Mouse (Mus musculus) layer of hippocampus, adult 18-20 months (tissue): ENCODE measurements at regions not wholly inside any gene's neighbourhood (a gene's known extent, or its start where the extent isn't known, plus 50 kb on each side); places are given as distances from the start of the nearest gene placed in this dataset.
A peak's percentile ranks its signal among the peaks of the same experiment; 100 is the strongest.

Experiments used
- DNase-seq, 2 experiments: peaks; one replicate each; pipeline ENCODE4 v3.0.0; 2022; ENCODE audit warnings: low spot score in 2 of 2

DNA sequence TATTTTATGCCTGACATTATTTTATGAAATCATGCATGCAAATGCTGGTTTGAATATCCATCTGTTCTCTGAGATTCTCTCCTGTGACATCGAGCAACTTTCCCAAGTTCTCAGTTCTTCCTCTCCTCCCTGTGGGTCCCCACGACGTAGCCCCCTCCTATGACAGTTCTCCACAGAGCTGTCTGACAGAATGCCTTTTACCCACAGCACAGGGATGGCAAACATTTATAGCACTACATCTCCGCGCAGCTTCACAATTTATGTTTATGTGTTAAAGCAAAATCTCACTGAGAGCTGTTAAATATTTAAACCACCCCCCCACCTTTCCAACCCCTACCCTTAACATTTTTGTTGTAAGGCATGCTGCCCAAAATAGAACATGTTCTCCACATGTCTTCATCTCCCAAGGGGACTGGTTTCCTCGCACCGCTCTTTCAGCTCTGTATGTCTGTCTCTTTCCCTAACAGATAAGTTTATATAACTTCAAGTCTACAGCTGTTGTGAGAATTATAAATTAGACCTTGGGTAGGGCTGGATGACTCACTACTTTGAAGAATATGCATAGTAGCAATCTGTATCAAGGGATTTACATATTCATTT, 63.5 kb upstream of the Ndst3 start:
- peak in 1 of 2 experiments; percentile 30 for DNase-seq

DNA sequence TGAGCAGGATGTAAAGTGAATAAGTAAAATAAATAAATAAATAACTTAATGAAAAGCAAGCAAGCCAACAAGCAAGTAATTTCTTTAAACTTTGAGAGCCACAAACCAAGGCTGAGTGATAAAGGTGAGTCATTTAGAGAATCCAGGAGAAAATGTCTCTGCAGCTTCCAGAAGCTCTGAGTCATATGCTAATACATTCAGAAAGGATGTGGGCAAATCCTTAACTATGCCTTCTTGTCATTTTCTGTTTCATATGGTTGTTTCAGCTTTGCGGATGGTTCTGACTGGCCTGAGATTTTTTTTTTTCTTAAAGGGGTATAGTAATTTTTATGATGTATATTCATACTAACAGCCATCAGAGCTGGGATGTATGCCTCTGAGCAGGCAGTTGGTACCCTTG, 64.3 kb upstream of the Ndst3 start:
- DNase-seq: peak in 1 of 2 experiments; percentile 30

DNA sequence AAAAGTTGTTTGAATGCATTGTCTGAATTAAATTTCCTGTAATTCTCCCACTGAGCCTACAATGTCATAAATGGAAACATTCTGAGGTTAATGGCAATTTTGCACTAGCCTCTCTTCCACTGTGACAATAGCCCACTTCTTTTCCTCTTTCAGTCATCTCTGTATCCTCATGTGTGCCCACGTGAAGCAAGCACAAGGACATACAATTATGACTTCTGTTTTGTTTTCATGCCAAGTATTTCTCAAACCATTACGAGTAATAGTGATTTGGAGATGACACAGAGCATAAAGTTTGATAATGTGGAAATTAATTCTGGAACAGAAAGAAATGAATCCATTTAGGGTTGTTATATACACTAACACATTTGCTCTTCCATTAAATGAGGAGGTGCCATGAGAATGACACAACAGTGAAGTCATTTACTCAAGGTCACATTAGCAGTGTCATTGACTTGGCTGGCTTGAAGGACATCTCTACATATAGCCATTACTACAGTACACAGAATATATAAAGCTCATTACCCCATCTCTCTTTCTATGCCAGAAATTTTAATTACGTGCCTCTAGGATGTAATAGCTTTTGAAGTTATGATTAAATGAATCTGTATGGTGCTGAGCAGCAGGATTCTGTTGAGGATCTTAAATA, 75.4 kb upstream of the Ndst3 start:
- DNase-seq: no peak

DNA sequence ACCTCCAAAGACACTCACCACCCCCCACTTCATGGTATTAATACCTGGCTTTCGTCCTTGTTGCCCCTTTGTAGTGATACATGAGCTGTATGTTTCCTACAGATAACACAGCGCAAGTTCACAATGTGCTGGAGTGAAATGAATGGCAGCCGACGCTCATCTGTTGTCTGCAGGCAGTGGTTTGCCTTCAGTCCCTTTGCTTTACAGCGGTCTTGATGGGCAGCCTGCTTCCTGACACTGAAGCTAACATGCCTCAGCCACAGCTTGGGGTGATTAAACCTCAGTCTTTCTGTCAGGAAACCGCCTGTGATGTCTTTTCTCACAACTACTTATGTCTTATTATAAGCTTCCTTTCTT, 75.9 kb upstream of the Ndst3 start:
- DNase-seq: peak in 1 of 2 experiments; percentile 14

DNA sequence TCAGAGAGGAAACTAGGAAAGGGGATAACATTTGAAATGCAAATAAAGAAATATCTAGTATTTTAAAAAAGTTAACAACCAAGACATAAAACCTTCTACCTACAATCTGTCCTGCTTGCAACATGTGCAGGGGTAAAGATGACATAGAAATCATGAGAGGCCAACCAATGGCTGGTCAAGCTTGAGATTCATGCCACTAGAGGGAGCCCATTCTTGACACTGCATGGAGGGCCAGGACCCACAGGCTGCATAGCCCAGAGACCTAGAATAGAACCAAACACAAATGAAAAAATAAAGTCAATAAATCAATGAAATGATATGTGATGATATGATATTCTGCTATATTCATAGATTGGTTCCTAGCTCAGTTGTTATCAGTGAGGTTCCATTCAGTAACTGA, 89.9 kb upstream of the Ndst3 start:
- DNase-seq: no peak

DNA sequence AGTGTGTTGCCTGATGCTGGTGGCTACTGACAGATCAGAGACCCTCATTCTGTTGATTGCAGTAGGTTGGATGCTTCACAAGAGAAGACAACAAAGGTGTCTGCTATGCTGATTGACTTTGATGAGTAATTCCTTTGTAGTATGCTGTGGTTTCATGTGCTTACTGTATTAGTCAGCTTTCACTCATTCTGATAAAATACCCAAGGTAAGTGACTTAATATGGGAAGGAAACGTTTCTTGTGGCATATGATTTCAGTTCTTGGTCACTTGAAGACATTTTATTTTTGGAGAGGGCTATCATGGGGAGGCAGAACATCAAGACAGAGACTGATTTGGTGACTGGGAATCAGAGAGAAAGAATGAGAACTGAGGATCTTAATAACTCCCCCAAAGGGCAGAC, 90.9 kb upstream of the Ndst3 start:
- DNase-seq: no peak

DNA sequence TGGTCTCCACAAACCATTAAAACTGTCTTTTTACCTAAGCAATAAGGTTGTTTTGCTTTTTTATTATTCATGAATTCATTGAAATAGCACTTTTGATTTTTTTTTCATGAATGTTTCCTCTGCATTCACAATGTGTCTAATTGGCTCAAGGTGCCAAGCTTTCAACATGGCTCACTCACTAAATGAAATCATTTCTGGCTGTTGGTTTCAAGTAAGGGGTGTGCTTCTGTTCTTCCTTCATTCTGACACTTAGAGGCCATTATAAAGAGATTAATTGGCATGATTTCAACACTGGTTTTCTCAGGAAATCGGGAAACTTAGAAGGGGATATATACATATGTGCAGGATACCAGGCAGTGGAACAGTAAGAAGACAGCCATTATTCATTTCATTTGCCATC, 93.5 kb upstream of the Ndst3 start:
- DNase-seq: no peak

DNA sequence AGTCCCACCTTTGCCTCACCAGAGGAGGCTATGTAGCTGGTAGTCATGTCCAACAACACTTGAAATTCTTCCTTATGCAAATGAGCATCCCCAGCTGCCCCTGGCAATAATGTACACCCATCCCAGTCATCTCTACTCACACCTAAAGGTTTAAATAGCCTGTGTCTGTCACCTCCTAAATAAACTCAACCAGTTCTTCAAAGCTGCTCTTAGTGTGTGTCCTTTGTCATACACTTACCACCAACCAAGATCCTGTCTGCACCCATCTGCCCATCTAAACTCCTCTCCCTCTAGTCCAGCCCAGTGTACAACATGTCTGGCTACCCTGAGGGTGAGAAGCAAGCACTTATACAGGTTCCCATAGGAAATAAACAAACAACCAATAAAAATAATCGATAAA, 103.4 kb upstream of the Ndst3 start:
- no peak for DNase-seq

DNA sequence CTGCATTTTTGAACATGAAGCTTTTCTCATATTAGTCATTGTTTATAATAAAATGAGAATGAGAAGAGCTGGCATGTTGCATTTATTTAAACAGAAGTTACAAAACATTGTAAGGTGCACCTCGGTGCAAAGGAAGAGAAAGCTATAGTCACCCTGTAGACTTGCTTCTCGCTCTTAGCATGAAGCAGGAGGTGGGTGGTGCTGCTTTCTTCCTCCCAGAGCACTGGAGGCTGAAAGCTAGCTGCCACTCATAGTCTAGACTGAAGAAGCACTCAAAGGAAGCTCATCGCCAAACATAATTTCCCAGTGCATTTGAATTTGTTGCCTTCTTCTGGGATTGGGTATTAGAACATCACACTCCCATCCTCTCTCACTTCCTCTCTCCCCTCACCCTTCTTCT, 114.7 kb upstream of the Ndst3 start:
- no peak for DNase-seq

DNA sequence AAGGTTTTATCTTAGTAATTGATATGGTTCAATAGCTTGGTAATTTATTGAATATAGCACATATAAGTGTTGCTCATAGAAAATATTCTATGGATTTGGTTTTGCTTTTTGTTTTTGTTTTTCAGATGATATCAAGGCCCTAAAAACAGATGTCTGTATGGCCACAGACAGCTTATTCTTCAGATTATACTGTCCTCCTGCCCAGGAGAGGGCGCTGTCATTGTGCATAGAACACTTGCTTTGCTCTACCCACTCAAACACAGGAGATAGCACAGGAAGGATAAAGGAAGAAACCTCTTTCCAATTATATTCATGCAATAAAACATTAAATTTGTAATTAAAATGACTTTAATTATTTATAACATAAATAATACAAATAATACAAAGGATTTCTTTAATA, 115.4 kb upstream of the Ndst3 start:
- DNase-seq: no peak

DNA sequence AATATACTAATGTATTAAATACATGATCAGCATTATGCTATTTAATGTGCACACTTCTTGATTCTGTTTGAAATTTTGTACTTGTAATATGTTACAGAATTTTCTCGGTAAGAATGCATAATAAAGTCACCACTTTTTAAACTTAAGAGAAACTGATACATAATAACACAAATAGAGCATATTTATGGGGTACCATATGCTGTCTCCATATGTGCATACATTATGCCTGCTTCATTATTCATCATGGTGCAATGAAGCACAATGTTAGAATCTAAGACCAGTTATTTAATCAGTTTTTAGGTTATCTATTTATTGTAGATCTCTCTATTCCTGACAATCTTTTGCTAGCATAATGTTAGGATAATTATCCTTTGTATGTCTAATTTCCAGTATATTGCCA, 115.9 kb upstream of the Ndst3 start:
- peak in 1 of 2 experiments; percentile 43 for DNase-seq

DNA sequence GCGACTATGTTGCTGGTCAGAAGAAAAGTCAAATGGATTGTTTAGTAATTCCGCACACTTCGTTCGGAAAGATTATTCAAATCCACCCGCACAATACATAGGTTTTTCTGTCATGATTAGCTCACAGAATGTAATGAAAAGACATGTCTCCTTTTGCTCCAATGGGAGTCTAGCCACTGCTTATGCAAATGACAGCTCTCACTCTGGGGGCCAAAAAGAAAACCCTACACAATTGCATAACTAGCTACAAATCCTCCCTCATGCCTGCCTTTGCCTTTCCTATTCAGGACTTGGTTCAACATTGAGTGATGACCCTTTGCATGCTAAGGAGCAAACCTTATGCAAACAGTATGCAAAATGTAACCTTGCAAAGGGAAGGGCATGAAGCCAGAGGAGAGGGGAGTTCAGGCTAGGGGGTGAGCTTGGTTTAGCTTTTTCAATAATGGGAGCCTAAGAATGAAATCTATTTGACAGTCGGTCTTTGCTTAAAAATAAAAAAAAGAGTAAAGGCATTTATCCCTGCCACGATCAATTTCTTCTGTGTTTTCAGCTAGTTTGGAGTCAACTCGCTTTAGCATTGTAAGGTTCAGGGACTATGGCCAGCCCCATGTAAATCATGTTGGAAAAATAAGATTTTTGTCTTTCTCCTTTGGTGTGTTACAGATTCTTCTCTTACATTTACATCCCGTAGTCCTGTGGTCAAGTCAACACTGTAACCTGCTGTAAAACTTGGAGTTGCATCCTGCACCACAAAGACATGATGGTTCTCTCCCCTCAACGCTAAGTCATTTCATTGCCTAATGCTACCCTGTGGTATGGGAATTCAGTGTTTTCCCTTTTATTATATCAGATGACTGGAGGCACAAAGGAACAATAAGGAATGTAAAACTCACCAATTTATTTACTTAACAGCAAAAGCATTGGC, 119.6 kb upstream of the Ndst3 start:
- no peak for DNase-seq

DNA sequence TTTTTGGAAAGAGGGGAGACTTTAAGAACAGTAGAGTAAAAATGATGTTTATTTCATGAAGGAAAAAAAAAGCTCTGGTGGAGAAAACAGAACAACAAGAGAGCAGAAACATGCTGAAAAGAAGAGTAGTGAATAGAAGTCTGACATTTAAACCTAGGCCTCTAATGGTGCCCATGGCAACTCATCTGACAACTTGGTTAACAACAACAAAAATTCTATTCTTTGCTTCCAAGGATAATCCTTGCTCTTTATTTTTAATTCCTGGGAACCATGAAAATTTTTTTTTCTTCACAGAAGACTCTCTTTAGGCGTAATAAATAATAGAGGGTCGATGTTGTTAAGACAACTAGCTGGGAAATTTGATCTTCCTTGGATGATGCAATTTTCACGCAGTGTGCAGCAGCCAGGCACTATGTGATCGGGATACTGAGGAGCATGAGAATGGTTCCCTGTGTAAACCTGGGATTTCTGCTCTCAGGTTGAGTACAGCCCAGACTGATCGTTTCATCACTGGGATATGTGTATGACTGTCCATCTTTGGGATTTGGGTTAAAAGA, 120.4 kb upstream of the Ndst3 start:
- no peak for DNase-seq

DNA sequence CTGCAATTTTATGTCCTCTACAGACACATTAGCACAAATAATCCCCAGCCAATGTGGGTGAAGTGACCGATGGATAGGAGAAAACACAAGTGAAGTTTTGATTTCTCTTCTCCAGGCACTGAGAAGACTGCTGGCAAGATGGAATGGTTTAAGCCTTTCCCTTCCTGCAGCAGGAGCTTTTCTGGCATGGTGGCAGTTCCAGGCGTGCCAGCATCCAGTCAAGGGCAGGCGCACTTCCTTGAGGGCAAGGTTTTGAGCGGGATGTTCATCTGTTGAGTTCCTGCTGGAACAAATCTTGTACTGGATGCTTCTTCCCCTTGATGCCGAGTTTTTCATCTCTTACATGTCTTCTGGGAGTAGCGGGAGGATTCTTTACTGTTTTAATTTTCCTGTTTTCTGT, 138.1 kb upstream of the Ndst3 start:
- DNase-seq: no peak

DNA sequence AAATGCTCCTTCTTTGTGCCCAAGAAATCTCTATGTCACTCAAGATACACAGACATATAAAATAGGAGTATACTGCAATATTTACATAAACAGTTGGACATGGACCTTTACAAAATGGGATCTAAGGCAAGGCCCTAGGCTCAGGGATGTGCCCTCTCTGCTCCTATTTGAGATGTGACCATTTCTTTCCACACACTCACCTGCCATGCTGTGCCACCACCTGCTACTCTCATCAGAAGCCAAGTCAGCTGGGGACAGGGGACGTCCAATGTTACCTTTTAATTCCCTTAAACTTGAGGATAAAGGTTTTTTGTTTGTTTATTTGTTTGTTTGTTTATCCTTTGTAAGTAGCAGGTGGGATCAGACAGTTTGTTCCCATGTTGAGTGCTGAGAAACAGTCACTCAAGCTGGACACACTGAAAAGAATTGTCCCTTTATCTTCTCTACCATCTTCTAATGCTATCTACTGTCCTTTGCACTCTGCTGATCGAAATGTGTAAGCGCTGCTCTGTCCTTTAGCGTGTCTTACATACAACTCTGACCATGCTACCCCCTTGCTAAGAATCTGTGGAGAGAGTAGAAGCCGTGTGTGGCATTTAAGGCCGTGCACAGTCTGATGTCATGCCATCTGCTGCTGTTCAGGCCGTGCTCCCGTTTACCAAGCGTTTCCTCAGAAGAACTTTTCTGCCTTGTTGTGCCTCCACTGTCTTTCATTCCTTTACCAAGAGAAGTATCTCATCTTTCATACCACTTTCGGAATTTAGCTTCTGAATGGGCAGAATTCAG, 147.9 kb upstream of the Ndst3 start:
- peak in 1 of 2 experiments; percentile 7 for DNase-seq

DNA sequence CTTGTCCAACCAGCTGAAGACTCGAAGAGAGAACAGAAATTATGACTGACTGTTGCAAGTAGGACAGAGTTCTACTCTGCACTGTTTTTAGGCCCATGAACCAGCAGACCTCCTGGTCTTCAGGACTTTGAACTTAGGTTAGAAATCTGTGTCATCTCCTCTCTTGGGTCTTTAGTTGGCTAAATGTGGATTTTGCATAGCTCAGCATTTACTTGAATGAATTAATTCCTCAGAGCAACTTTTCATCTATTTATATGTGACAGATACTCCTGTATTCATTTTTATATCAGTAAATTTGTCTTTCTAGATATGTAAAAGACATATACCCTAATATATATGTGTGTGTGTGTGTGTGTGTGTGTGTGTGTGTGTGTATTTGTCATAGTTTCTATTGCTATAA, 155.9 kb upstream of the Ndst3 start:
- DNase-seq: no peak

DNA sequence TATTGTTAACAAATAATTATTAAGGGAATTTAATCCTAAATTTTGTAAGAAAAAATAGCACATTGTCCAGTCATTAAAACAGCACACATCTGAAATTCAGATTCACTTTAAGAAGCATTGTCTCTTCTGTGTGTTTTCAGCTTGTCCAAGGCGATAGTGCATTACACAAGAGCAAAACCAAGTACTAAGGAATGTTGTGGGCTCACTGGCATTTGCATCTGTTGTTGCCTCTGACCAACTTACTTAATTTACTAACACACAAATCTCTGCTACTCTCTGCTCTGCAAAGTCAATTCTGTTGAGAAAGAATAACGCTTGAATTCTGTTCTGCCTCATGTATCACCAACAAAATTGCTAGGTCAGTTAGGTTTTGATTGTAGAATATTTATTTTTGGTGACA, 158.0 kb upstream of the Ndst3 start:
- no peak for DNase-seq

DNA sequence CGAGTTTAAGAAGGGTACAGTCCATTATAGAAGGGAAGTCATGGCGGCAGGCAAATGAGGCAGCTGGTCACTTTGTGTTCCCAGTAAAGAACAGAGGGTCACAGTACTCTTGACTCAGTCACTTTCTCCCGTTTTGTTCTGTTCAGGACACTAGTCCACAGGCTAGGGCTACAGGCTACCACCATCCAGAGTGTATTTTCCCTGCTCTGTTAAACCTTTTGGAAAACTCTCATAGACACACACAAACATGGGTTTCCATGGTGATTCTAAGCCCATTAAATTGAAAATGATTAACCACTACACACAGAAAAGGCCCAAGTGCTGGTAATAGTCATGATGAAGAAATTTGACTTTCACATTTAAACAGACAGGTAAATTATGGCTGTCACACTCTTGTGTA, 162.2 kb upstream of the Ndst3 start:
- DNase-seq: no peak

DNA sequence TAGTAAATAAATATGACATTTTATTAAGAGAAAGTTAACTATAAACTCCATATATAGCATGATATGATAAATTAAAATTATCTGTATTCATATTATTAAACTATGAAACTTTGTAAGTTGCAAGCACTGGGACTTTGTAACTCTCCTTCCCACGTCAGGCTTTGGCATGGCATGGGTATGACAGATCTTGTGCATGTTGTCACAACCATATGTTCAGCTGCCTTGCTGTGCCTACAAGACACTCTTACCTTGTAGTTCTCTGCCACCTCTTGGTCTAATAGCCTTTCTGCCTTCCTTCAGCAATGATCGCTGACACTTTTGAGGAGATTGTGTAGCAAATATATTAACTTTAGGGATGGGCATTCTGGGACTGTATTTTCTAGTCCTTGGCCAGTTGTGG, 183.1 kb upstream of the Ndst3 start:
- no peak for DNase-seq

DNA sequence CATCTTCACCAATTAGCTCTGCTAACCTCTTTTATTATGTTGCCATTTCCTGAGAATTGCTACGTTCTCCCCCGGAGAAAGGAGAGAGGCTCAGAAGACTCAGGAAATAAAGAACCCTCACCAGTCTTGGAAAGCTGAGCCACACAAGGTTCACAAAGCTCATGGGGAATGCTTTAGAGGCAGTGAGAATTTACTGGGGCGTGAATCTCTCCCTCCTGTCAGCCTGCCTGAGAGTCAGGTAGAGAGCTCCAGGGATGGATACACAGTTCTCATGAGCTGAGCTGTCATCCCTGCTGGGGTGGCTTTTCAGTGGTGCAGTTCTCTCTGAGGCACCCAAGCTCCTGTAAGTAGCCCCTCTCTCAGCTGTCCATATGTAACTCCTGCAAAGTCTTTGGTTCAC, 203.0 kb upstream of the Ndst3 start:
- DNase-seq: no peak

DNA sequence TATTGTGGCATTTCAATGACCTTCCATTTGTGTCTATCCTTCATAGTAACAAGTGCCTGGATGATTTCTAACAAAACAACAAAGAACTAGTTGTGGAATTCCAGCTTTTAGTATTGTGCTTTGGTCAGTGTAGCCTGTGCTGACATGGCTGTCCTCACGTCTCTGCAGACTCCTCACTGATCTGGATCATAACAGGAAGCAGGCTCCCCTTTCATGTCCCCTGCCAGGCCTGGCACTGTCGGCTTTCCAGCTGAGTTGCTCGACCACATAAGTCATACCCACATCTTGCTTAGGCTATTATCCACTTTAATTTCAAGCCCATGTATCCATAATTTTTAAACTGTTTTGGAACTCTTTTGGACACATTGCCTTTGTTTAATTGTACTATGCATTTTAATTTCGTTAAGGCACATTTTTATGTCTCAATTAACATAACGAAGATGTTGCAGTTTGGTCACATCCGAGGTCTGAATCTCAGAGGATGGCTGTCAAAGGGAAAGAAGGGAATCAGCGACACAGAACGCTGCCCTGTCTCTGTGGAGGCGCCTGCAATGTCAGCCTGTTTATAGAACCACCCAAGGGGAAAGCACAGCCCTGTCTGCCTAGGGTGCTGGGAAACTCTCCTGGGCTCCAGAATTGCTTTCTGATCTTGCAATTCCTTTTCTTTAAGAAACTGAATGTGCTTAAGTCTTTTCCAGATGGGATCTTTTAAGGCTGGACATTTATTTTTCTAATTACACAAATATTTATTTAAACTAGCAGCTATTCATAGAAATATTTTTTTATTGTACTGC, 215.5 kb upstream of the Ndst3 start:
- no peak for DNase-seq
